Mouse (Mus musculus) olfactory bulb, adult 2 months (tissue): ENCODE measurements around the gene Eml2.

Experiments
- CTCF ChIP-seq: fragments of 200-500 bp; IDR thresholded peaks from 2 replicates; pipeline ENCODE4 v1.5.1; 2012; ENCODE audit warnings: low read depth, mild to moderate bottlenecking, low read length, moderate library complexity; ENCODE audit not compliant: insufficient read depth
- POLR2A ChIP-seq: fragments of 200-500 bp; IDR thresholded peaks from 2 replicates; pipeline ENCODE4 v1.6.1; 2012; ENCODE audit warnings: mild to moderate bottlenecking, low read depth, low read length, moderate library complexity; ENCODE audit not compliant: insufficient read depth

DNA sequence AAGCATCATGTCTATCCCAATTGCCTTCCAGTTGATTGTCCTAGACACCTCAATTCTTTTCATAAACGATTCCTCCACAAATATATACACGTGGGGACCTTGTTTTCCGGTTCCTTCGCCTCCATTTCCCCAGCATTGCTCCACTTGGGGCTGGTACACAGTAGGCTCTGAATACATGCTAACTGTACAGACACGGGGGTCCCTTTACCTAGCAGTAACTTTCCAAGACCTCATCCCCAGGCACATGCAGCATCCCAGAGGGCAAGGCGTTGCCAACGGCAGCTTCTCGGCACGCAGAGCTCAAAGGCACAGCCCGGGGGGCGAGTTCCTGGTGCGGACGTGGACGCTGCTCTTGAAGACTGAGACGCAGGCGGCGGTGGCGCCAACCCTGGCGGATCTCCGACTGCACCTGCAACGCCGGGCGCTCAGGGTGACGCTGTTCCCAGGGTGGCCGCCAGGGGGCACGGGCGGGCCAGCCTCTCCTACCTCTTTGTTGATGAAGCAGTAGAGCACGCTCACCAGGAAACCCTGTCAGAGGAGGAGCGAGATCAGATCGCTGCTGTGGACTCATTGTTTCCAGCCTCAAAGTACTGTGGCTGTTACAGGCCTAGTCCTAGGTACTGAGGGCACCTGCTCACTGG, 18.9 kb upstream of the Eml2 start:
- TF ChIP-seq CTCF (peak; percentile 96), POLR2A (no peak)
